Mouse (Mus musculus) C2C12 (cell line): ENCODE data around the gene Cacybp. TPM values are rescaled to one million over a fixed set of nuclear protein-coding genes. Genes with fewer than 3 reads are reported as not detected.

Source experiments
- H3K27me3 ChIP-seq: one replicate; pipeline ENCODE4 v1.6.1; 2011; ENCODE audit not compliant: control insufficient read depth, insufficient read depth, insufficient read length
- H3K36me3 ChIP-seq: one replicate; pipeline ENCODE4 v1.6.1; 2011; ENCODE audit not compliant: control insufficient read depth, insufficient read depth
- H3K4me3 ChIP-seq: one replicate; pipeline ENCODE4 v1.5.1; 2011; ENCODE audit warnings: mild to moderate bottlenecking, control low read depth; ENCODE audit not compliant: poor library complexity, insufficient read depth, severe bottlenecking
- H3K79me2 ChIP-seq: one replicate; pipeline ENCODE4 v1.6.1; 2011; ENCODE audit not compliant: control insufficient read depth, insufficient read depth
- H3K79me3 ChIP-seq: one replicate; pipeline ENCODE4 v1.6.1; 2011; ENCODE audit warnings: low read depth, control low read depth
- H3ac ChIP-seq: one replicate; pipeline ENCODE3; 2011; ENCODE audit warnings: low read depth; ENCODE audit not compliant: control insufficient read depth, insufficient read length
- CEBPB ChIP-seq: IDR thresholded peaks from one replicate; pipeline ENCODE4 v1.6.1; 2011; ENCODE audit warnings: low read depth, mild to moderate bottlenecking, control low read depth, moderate library complexity
- CTCF ChIP-seq: IDR thresholded peaks from one replicate; pipeline ENCODE4 v1.5.1; 2011; ENCODE audit not compliant: control insufficient read depth, insufficient read depth, insufficient read length
- FOSL1 ChIP-seq: IDR thresholded peaks from one replicate; pipeline ENCODE4 v1.8.0; 2011; ENCODE audit warnings: mild to moderate bottlenecking, low read length; ENCODE audit not compliant: poor library complexity, insufficient read depth, severe bottlenecking
- MAX ChIP-seq: IDR thresholded peaks from one replicate; pipeline ENCODE4 v1.6.1; 2011; ENCODE audit warnings: mild to moderate bottlenecking, control low read depth
- MYOD1 ChIP-seq: IDR thresholded peaks from one replicate; pipeline ENCODE4 v1.6.1; 2011; ENCODE audit warnings: low read depth; ENCODE audit not compliant: control insufficient read depth, insufficient read length
- MYOG ChIP-seq: IDR thresholded peaks from one replicate; pipeline ENCODE4 v1.6.1; 2011; ENCODE audit not compliant: control insufficient read depth, insufficient read length; ENCODE audit errors: extremely low read depth
- USF1 ChIP-seq: IDR thresholded peaks from one replicate; pipeline ENCODE4 v1.6.1; 2011; ENCODE audit warnings: low read depth, mild to moderate bottlenecking, control low read depth, moderate library complexity
- polyA plus RNA-seq: library from polyadenylated mRNA; unstranded; fragments of >200 nt; fragmentation: generic; extraction: Trizol; gene quantifications from one replicate; pipeline ENCODE4 v1.2.1, GENCODE M21; 2012; ENCODE audit warnings: missing spikeins

Gene Cacybp
- polyA plus RNA-seq, 1 experiment = 76.3 TPM

DNA sequence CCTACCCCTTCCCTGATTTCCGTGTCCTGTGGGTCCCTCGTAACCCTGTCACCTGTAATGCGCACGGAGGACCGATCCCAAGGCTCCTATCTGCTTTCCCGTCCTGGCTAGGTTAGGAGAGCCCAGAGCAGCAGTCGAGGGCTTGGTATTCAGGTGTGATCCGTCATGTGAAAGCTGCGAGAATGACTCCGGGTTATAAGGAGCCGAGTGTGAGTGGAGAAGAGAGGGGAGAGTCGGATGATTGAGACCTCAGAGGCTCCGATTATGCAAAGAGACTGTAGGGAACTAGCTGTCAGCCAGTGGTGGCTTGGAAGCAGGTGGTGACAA, 17.4 kb downstream of the Cacybp start:
- Histone ChIP-seq H3K79me3 (peaks cover 19% of the 10 kb centered on the region), H3K79me2 (peaks cover 21% of the 10 kb centered on the region), H3K4me3 (peak overlapping the region; percentile 97), H3K36me3 (peaks cover 35% of the 10 kb centered on the region), H3ac (peak overlapping the region; percentile 93), H3K27me3 (no peaks in the 10 kb centered on the region)
- TF ChIP-seq CEBPB = no peak
- TF ChIP-seq MAX = no peak
- no peak for TF ChIP-seq USF1
- TF ChIP-seq MYOG = no peak
- TF ChIP-seq CTCF = no peak
- TF ChIP-seq FOSL1 = no peak
- TF ChIP-seq MYOD1 = no peak

DNA sequence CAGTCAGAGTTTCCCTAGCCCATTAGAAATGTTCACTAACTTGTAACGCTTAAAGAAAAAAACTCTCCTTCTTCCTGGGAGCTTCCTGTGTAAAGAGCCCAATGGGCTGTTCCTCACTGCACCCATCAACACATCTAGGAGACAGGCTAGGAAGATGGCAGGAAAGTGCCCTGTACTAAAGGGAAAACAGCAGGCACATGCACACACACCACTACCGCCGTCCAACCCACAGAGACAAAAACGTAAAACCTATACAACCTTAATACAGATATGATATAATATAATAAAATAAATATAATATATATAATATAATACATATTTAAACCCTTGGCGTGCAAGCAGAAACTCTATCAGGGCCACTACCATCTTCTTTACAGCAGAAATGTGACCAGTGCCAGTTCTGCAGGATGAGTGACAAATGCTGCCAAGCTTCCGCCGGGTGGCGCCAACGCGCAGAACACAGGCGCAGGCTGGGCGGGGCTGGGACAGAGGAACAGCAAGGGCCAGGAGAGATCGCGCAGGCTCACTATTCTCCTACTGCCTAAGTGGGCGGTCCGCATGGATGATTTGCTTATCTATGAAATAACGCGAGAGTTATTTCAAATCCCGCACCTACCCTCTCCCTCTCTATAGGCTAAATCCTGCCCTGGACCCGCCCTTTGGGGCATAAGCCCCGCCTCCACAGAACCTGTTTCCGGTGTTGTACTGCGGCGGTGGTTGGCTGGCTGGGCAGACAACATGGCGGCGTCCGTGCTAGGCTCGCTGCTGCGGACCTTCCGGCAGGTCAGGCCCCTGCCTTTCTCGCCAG, 17.9 kb downstream of the Cacybp start, which contains the start of gene Mrps14:
Gene Mrps14, plus strand, starts transcription at position 687 of the 808 bp plus-strand sequence.
- Histone ChIP-seq H3K4me3 (peak within 1 kb of the TSS; percentile 97), H3ac (peak within 1 kb of the TSS; percentile 93), H3K27me3 (no peaks in the 10 kb centered on the region), H3K79me3 (peaks cover 19% of the 10 kb centered on the region), H3K36me3 (peaks cover 29% of the 10 kb centered on the region), H3K79me2 (peaks cover 21% of the 10 kb centered on the region)
- no peak for TF ChIP-seq MAX
- TF ChIP-seq CTCF = peak; percentile 85

DNA sequence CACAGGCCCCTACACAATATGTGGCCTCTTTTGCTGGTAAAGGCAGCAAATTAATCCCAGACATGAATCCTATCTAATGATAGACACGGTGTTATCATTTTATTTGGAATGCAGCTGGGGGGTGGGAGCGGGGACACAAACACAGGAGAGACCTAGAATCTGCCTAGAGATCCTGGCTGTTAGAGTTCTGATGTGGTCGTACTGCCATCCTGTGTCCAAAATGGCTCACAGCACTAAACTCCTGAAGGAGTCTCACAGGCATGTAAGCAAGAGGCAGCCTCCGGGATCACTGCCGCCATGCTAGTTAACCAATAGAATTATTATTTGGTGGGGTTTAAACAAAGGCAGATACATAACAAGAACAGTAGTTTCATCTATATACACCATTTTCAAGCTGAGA, 28.2 kb downstream of the Cacybp start:
- H3K36me3 ChIP-seq = no peaks in the 10 kb centered on the region
- no peaks in the 10 kb centered on the region for H3K27me3 ChIP-seq
- H3K79me2 ChIP-seq = no peaks in the 10 kb centered on the region
- no peak overlapping the region for H3ac ChIP-seq
- TF ChIP-seq USF1 = no peak
- peak; percentile 4 for TF ChIP-seq CTCF
- no peak overlapping the region for H3K4me3 ChIP-seq
- no peaks in the 10 kb centered on the region for H3K79me3 ChIP-seq

DNA sequence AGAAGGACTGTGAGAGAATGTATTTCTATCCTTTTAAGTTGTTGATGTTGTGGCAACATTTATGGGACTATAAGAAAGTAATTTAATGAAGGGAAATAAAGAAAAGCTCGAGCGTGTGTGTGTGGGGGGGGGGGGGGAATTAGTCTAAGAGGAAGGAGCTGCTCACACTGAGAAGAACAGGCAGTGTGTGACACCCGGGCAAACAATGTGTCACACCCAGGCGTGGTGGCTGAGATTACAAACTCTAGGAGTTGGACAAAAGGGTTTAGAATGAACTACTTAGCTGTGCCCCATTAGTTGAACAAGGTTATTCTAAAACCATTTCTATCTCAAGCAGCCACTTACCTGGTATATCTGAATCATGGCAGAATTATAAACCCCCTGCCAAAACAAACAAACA, 31.5 kb downstream of the Cacybp start:
- H3K36me3 ChIP-seq = no peaks in the 10 kb centered on the region
- no peak overlapping the region for H3K4me3 ChIP-seq
- TF ChIP-seq MYOG = no peak
- no peak for TF ChIP-seq FOSL1
- TF ChIP-seq MYOD1 = no peak
- no peak for TF ChIP-seq CEBPB
- no peak for TF ChIP-seq USF1
- H3K27me3 ChIP-seq = no peaks in the 10 kb centered on the region
- H3K79me3 ChIP-seq = no peaks in the 10 kb centered on the region
- no peaks in the 10 kb centered on the region for H3K79me2 ChIP-seq
- H3ac ChIP-seq = no peak overlapping the region

DNA sequence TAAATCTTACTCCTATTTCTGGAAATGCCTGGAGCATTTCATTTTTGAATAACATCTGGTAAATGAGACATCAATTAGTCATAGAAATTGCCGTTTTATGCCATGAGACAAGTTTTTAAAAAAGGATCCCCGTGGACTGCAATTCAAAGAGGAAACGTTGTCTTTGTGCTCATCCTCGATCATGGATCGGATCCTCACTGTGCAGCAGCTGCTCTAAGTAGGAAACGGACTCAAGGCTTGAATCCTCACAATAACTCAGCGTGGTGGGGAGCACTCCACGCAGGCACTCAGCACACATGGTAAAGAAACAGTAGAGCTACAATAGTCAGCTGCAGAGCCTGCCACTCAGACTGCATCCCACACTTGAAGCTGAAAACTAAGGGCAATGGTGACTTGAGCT, 35.8 kb downstream of the Cacybp start:
- H3K27me3 ChIP-seq = no peaks in the 10 kb centered on the region
- no peaks in the 10 kb centered on the region for H3K36me3 ChIP-seq
- H3K79me2 ChIP-seq = no peaks in the 10 kb centered on the region
- H3ac ChIP-seq = no peak overlapping the region
- no peak overlapping the region for H3K4me3 ChIP-seq
- no peaks in the 10 kb centered on the region for H3K79me3 ChIP-seq
- TF ChIP-seq MYOG (no peak), FOSL1 (no peak), CEBPB (no peak), MYOD1 (no peak), MAX (no peak), CTCF (no peak), USF1 (no peak)

DNA sequence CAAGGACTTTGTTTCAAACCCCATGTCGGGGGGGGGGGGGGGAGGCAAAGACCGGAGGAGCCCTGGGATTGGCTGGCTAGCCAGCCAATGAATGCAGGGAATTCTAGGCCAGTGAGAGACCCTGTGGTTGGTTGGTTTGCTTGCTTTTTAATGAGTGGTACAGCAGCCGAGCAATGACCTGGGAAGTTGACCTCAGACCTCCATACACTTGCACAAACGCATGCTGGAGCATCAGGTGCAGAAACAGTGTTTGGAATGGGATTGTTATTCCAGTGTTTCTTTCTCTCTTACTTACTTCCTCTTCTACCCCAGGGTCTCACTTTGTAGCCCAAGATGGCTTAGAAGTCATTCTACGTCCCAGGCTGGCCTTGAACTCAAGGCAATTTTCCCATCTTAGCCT, 46.1 kb downstream of the Cacybp start:
- H3ac ChIP-seq = no peak overlapping the region
- H3K27me3 ChIP-seq = peaks cover 9% of the 10 kb centered on the region
- no peak for TF ChIP-seq FOSL1
- no peak for TF ChIP-seq CEBPB
- TF ChIP-seq MYOD1 = no peak
- no peak for TF ChIP-seq USF1
- no peak for TF ChIP-seq MYOG
- no peak for TF ChIP-seq MAX
- no peak for TF ChIP-seq CTCF
- no peak overlapping the region for H3K4me3 ChIP-seq
- H3K79me3 ChIP-seq = no peaks in the 10 kb centered on the region
- no peaks in the 10 kb centered on the region for H3K79me2 ChIP-seq
- no peaks in the 10 kb centered on the region for H3K36me3 ChIP-seq
